Mouse (Mus musculus): Measurements from ENCODE around the gene Rpl13. TPM values are rescaled to one million over a fixed set of nuclear protein-coding genes. Genes with fewer than 3 reads are reported as not detected.
"Not testable (repeated sequence)": the region's sequence is repeated elsewhere in the genome, so short reads cannot be mapped to it uniquely, and the experiment has no call there.

Rpl13 gene
- polyA plus RNA-seq, 1 experiment from 2014 or later = 1,452 TPM

DNA sequence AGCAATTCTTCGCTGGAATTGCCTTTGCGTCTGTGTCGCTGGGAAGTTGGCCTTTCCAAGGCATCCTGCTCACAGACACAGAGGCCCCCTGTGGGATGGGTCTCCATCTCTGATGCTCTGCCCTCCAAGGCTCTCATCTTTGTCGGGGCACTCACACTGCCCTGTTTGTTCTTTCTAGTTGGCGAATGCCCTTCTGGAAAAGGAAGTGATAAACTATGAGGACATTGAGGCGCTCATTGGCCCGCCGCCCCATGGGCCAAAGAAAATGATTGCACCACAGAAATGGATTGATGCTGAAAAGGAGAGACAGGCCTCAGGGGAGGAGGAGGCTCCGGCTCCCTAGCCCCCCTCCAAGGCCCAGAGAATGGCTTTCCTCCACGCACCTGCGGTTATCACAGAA lies 4.9 kb upstream of the Rpl13 start:
- no peaks in the 10 kb centered on the region for H3K27me3 ChIP-seq (replicated peaks)
- H3K4me3 ChIP-seq = no peak overlapping the region
- peaks cover 4% of the 10 kb centered on the region for H3K4me1 ChIP-seq
- peaks cover 47% of the 10 kb centered on the region for H3K36me3 ChIP-seq
- H3K9ac ChIP-seq = no peak overlapping the region
- H3K4me2 ChIP-seq = no peak overlapping the region
- H3K9me3 ChIP-seq (replicated peaks) = no peaks in the 10 kb centered on the region
- 87% methylated on average over 11 of the region's 11 CpGs for WGBS (ENCODE audit: insufficient replicate concordance)
- no peak overlapping the region for H3K27ac ChIP-seq
- no peak for ATAC-seq

DNA sequence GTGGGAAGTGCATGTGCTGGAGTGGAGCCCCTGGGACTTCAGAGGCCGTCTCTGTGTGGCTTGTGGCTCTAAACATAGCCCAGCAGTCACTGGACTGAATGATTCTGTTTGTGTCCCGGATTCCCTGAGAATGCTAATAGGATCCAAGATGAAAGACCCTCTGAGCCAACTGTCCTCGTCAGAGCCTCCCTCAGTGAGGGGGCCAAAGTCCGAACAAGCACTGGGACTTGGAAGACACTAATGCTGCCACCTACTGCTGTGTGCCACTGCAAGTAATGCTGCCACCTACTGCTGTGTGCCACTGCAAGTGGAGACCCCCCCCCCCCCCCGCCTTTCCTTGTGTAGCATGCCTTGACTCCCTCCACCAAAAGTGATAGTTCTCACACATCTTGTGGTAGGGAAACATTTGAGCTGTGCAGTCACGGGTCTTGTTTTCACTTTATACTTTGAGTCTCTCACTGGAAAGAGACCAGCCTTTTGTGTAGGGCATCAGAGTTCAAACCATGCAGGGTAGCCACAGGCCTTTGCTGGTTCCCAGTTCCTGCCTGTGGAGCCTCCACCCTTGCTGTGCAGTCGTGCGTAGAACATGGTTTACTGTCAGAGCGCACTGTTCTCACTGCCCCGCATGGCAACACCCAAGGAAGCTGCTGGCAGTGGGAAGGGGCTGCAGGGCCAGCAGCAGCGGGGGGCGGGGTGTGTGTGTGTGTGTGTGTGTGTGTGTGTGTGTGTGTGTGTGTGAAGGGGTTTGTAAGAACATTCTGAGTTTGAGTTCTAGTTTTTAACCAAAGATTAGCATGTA lies 4.2 kb upstream of the Rpl13 start:
- peaks cover 4% of the 10 kb centered on the region for H3K4me1 ChIP-seq
- no peak overlapping the region for H3K4me2 ChIP-seq
- H3K27me3 ChIP-seq (replicated peaks) = no peaks in the 10 kb centered on the region
- 78% methylated on average over 12 of the region's 12 CpGs for WGBS (ENCODE audit: insufficient replicate concordance)
- no peak overlapping the region for H3K4me3 ChIP-seq
- no peaks in the 10 kb centered on the region for H3K9me3 ChIP-seq (replicated peaks)
- no peak overlapping the region for H3K9ac ChIP-seq
- H3K36me3 ChIP-seq = peaks cover 49% of the 10 kb centered on the region
- H3K27ac ChIP-seq = no peak overlapping the region
- no peak for ATAC-seq

DNA sequence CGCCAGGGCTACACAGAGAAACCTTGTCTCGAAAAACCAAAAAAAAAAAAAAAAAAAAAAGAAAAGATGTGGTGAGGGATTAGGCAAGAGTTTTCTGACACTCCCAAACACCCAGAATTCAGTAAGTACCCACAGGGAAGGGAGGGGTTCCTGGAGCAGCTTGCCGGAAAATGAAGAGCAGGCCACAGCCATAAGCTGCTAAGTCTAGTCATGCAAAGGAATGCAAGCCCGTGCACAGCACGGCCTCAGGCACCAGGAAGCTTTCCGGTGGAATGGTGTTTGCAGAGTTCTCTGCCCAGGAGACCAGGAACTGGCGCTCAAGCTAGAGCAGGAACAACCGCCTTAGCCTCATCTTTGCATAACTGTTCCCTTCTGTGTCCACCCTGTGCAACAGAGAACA lies 1.9 kb upstream of the Rpl13 start:
- Histone ChIP-seq H3K4me2 (0 out of 2 replicates have a peak overlapping the region, but pooled peaks have one; percentile 0), H3K9ac (no peak overlapping the region), H3K36me3 (peaks cover 49% of the 10 kb centered on the region), H3K9me3 (replicated peaks) (no peaks in the 10 kb centered on the region), H3K4me1 (peaks cover 22% of the 10 kb centered on the region), H3K27me3 (replicated peaks) (no peaks in the 10 kb centered on the region), H3K27ac (peak overlapping the region; percentile 12), H3K4me3 (no peak overlapping the region)
- no peak for ATAC-seq
- WGBS (ENCODE audit: insufficient replicate concordance) = 56% methylated on average over 8 of the region's 8 CpGs

DNA sequence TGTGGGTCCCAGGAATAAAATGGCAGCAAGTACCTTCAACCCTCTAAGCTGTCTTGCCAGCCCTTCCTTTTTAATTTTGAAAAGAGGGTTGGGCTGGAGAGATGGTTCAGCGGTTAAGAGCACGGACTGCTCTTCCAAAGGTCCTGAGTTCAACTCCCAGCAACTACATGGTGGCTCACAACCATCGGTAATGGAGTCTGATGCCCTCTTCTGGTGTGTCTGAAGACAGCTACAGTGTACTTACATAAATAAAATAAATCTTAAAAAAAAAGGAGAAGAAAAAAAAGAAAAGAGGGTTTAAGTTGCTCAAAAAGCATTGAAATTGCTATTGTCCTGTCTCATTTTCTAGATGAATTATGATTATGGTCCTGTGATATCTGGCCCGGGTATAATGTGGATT lies 906 bp upstream of the Rpl13 start:
- Histone ChIP-seq H3K4me1 (peaks cover 22% of the 10 kb centered on the region), H3K27ac (peak overlapping the region; percentile 88; the same call in 1 of the 2 replicates), H3K36me3 (peaks cover 50% of the 10 kb centered on the region), H3K4me2 (peak overlapping the region; percentile 91), H3K9ac (peak overlapping the region; percentile 69), H3K9me3 (replicated peaks) (no peaks in the 10 kb centered on the region), H3K4me3 (peak overlapping the region; percentile 76; the same call in 1 of the 2 replicates), H3K27me3 (replicated peaks) (no peaks in the 10 kb centered on the region)
- 67% methylated on average over 4 of the region's 4 CpGs for WGBS (ENCODE audit: insufficient replicate concordance)
- ATAC-seq = no peak

DNA sequence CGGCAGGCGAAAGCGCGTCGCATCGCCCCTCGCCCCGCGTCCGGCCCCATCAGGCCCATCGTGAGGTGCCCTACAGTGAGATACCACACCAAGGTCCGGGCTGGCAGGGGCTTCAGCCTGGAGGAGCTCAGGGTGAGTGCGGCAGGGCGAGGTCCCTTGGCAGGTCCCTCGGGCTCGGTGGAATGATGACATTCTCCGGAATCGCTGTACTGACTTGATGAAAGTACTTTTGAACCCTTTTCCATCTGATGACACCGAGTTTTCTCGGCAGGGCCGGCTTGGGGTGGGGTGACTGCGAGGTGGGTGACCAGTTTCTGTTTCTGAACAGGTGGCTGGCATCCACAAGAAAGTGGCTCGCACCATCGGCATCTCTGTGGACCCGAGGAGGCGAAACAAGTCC lies 705 bp downstream of the Rpl13 start:
- Histone ChIP-seq H3K36me3 (peaks cover 38% of the 10 kb centered on the region), H3K9ac (peak overlapping the region; percentile 95), H3K4me1 (peaks cover 22% of the 10 kb centered on the region), H3K27ac (peak overlapping the region; percentile 88), H3K4me3 (peak overlapping the region; percentile 76), H3K4me2 (peak overlapping the region; percentile 91)
- H3K27me3 ChIP-seq (replicated peaks); ATAC-seq; H3K9me3 ChIP-seq (replicated peaks): not testable (repeated sequence)
- WGBS (ENCODE audit: insufficient replicate concordance) = under 1% methylated on average over 26 of the region's 26 CpGs

DNA sequence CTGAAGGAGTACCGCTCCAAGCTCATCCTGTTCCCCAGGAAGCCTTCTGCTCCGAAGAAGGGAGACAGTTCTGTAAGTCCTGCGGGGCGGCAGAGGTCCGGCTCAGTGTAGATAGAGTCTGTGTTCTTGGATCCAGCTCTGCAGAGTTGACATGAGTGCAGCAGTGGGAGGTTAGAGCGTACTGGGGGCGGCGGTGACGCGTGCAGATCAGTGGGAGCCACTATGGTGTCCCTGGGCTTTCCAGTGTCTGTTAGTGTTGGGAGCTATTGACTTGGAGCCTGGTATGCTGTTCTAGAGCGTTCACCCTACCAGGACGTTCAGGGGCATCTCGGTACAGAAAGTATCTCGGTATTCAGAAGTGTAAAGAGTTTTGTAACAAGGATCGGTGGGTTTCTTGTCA lies 1.1 kb downstream of the Rpl13 start:
- H3K36me3 ChIP-seq = peaks cover 34% of the 10 kb centered on the region
- WGBS (ENCODE audit: insufficient replicate concordance) = 4% methylated on average over 15 of the region's 15 CpGs
- H3K4me2 ChIP-seq = peak overlapping the region; percentile 91
- peaks cover 22% of the 10 kb centered on the region for H3K4me1 ChIP-seq
- H3K9ac ChIP-seq = peak overlapping the region; percentile 95
- peak overlapping the region; percentile 76 for H3K4me3 ChIP-seq
- H3K9me3 ChIP-seq (replicated peaks) = no peaks in the 10 kb centered on the region
- no peak for ATAC-seq
- H3K27ac ChIP-seq = peak overlapping the region; percentile 88
- H3K27me3 ChIP-seq (replicated peaks) = no peaks in the 10 kb centered on the region

DNA sequence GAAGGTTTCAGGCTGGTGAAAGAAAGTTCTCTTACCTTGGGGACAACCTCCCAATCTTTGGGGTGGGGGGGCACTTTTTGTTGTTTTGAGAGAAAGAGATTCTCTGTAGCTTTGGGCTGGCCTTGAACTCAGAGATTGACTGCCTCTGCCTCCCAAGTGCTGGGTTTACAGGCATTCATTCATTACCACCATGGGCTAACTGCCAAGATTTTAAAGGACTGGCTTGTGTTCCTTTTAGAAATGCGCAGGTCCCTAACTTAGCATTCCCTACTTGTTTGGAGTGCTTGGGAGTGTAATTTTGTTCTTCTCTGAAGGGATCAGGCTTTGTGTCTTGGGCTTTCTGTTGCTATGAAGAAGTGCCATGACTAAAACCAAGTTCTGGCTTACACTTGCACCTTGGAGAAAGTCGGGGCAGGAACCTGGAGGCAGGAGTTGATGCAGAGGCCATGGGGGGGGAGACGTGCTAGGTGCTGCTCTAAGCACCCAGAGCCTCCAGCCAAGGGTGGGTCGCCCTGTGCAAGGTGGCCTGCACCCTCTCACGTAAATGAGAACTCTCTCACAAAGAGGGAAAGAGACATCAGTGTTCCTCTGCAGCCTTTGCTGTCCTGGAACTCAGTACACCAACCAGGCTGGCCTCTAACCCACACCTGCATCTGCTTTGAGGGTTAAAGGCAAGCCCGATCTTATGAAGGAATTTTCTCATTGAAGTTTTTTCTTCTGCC lies 2.1 kb downstream of the Rpl13 start:
- peaks cover 31% of the 10 kb centered on the region for H3K36me3 ChIP-seq
- peak overlapping the region; percentile 88 for H3K27ac ChIP-seq
- peak overlapping the region; percentile 95 for H3K9ac ChIP-seq
- H3K4me3 ChIP-seq = peak overlapping the region; percentile 76
- peaks cover 22% of the 10 kb centered on the region for H3K4me1 ChIP-seq
- no peaks in the 10 kb centered on the region for H3K9me3 ChIP-seq (replicated peaks)
- peak overlapping the region; percentile 91 for H3K4me2 ChIP-seq
- WGBS (ENCODE audit: insufficient replicate concordance) = 78% methylated on average over 6 of the region's 6 CpGs
- H3K27me3 ChIP-seq (replicated peaks) = 0 out of 2 replicates have a peak, but pooled peaks cover 5% of the 10 kb centered on the region
- ATAC-seq = no peak

DNA sequence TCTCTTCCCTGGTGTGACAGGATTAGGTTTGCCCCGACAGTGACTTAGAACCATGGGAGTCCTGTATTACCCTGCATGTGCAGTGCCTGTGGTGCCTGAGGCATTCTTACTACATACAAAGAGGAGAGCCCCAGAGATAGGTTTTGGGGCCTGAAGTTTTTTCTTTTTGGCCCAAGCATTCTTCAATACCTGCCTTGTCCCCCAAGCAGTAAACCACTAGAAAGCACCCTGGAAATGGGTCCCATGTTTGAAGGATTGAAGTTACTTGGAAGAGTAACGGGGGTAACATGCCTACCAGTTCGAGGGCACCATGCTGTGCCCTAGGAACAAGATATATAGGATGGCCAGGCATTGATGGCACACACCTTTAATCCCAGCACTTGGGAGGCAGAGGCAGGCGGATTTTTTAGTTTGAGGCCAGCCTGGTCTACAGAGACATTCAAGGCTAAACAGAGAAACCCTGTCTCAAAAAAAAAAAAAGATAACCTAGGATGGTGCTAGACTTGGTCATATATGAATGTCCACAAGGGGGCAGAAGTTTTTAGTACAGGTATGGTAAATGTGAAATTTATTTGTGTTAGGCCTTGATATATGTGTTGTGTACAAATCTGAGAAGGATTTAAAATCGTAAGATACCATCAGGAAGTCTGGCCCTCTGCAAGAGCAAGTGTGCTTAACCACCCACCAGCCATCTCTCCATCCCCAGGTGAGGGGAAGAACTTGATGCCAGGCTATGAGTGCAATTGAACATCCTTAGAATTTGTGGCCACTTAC lies 3.6 kb downstream of the Rpl13 start:
- WGBS (ENCODE audit: insufficient replicate concordance) = 45% methylated on average over 5 of the region's 5 CpGs

DNA sequence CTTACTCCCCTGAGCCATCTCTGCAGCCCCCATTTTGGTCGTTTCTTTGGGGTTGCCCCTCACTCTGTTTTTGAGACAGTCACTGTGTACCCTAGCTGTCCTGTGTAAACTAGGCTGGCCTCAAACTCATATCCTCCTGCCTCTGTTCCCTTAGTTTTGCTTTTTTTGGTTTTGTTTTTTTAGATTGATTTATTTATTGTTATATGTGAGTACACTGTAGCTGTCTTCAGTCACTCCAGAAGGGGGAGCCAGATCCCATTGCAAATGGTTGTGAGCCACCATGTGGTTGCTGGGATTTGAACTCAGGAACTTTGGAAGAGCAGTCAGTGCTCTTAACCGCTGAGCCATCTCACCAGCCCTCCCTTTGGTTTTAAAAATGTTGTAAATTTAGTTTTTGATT lies 4.4 kb downstream of the Rpl13 start:
- no peak overlapping the region for H3K4me3 ChIP-seq
- no peaks in the 10 kb centered on the region for H3K9me3 ChIP-seq (replicated peaks)
- ATAC-seq = no peak
- WGBS (ENCODE audit: insufficient replicate concordance) = 35% methylated on average over 2 of the region's 2 CpGs
- H3K9ac ChIP-seq = no peak overlapping the region
- peaks cover 27% of the 10 kb centered on the region for H3K4me1 ChIP-seq
- no peak overlapping the region; the same call in 1 of the 2 replicates for H3K27ac ChIP-seq
- 0 out of 2 replicates have a peak, but pooled peaks cover 5% of the 10 kb centered on the region for H3K27me3 ChIP-seq (replicated peaks)
- peaks cover 31% of the 10 kb centered on the region for H3K36me3 ChIP-seq
- no peak overlapping the region for H3K4me2 ChIP-seq

More for the DNA sequence above, 3.6 kb downstream of the Rpl13 start:
- ATAC-seq = no peak
- Histone ChIP-seq H3K4me1 (peaks cover 26% of the 10 kb centered on the region), H3K4me2 (no peak overlapping the region), H3K27ac (peak overlapping the region; percentile 0; the same call in 1 of the 2 replicates), H3K9ac (no peak overlapping the region), H3K4me3 (no peak overlapping the region), H3K27me3 (replicated peaks) (0 out of 2 replicates have a peak, but pooled peaks cover 5% of the 10 kb centered on the region), H3K9me3 (replicated peaks) (no peaks in the 10 kb centered on the region), H3K36me3 (peaks cover 31% of the 10 kb centered on the region)

DNA sequence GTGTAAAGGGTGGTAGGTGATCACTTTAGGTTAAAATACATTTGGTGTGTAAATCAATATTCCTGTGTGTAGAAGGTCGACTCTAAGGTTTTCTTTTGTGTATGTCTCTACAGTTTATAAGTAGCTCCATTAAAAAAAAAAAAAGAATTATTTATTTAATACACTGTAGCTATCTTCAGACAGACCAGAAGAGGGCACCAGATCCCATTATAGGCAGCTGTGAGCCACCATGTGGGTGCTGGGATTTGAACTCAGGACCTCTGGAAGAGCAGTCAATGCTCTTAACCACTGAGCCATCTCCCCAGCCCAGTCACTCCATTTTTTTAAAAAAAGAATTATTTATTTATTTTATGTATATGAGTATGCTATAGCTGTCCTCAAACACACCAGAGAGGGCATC lies 5.9 kb downstream of the Rpl13 start:
- H3K4me2 ChIP-seq = no peak overlapping the region
- ATAC-seq = no peak
- H3K4me1 ChIP-seq = peaks cover 24% of the 10 kb centered on the region
- no peak overlapping the region for H3K9ac ChIP-seq
- no peak overlapping the region for H3K4me3 ChIP-seq
- H3K27me3 ChIP-seq (replicated peaks) = 0 out of 2 replicates have a peak, but pooled peaks cover 5% of the 10 kb centered on the region
- H3K9me3 ChIP-seq (replicated peaks) = no peaks in the 10 kb centered on the region
- H3K27ac ChIP-seq = no peak overlapping the region
- 50% methylated on average over 1 of the region's 1 CpGs for WGBS (ENCODE audit: insufficient replicate concordance)
- peaks cover 28% of the 10 kb centered on the region for H3K36me3 ChIP-seq

DNA sequence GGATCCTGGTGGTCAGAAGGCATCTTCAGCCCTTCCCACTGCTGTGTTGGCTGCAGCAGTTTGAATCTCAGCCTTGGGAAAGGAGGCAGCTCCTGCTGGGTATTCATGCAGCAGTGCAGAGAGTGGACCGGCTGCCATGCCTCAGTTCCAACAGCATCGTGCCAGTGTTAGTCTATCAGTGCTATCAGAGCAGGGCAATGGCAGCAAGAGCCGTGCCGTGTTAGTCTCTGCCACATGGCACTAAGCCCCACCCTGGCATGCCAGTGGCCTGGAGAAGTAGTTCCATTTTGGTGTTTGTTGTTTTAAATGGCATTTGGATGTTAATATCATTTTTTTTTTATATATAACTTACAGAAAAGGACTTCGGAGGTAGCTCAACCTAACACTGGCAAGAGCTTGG lies 6.8 kb downstream of the Rpl13 start:
- H3K4me3 ChIP-seq = no peak overlapping the region
- no peak overlapping the region for H3K4me2 ChIP-seq
- H3K27ac ChIP-seq = no peak overlapping the region
- 80% methylated on average over 5 of the region's 5 CpGs for WGBS (ENCODE audit: insufficient replicate concordance)
- H3K9ac ChIP-seq = no peak overlapping the region
- H3K9me3 ChIP-seq (replicated peaks) = no peaks in the 10 kb centered on the region
- H3K27me3 ChIP-seq (replicated peaks) = 0 out of 2 replicates have a peak, but pooled peaks cover 5% of the 10 kb centered on the region
- peaks cover 21% of the 10 kb centered on the region for H3K4me1 ChIP-seq
- ATAC-seq = no peak
- peaks cover 19% of the 10 kb centered on the region for H3K36me3 ChIP-seq
